Mouse (Mus musculus) heart, adult 2 months (tissue): Measurements from ENCODE around the gene Nes. TPM values are rescaled to one million over a fixed set of nuclear protein-coding genes. Genes with fewer than 3 reads are reported as not detected.

Experiments used
- DNase-seq, 2 experiments: peaks; one replicate each; pipeline ENCODE4 v3.0.0; 2021
- H3K27ac ChIP-seq: fragments of 200-600 bp; 2 replicates; pipeline ENCODE4 v1.8.1; 2022
- H3K27me3 ChIP-seq: fragments of 200-500 bp; 2 replicates; pipeline ENCODE4 v1.6.1; 2012; ENCODE audit warnings: mild to moderate bottlenecking, low read length, inconsistent platforms, mixed read lengths; ENCODE audit not compliant: control insufficient read depth, insufficient read depth
- H3K36me3 ChIP-seq: fragments of 200-500 bp; 2 replicates; pipeline ENCODE4 v1.6.1; 2012; ENCODE audit warnings: low read length, inconsistent platforms; ENCODE audit not compliant: control insufficient read depth, insufficient read depth
- H3K4me1 ChIP-seq: fragments of 200-500 bp; 2 replicates; pipeline ENCODE4 v1.6.1; 2011; ENCODE audit warnings: low read length; ENCODE audit not compliant: control insufficient read depth, insufficient read depth
- H3K4me3 ChIP-seq: fragments of 200-600 bp; 2 replicates; pipeline ENCODE4 v1.8.1; 2022
- H3K79me2 ChIP-seq: fragments of 200-500 bp; replicated peaks from 2 replicates; pipeline ENCODE4 v1.6.1; 2012; ENCODE audit warnings: mild to moderate bottlenecking, inconsistent platforms, low read length, moderate library complexity, mixed read lengths; ENCODE audit not compliant: control insufficient read depth, insufficient read depth
- H3K9ac ChIP-seq: fragments of 200-500 bp; 2 replicates; pipeline ENCODE4 v1.6.1; 2012; ENCODE audit warnings: low read depth, mild to moderate bottlenecking, control low read depth, inconsistent platforms, low read length, mixed read lengths
- CTCF ChIP-seq: fragments of 200-600 bp; IDR thresholded peaks from 2 replicates; pipeline ENCODE4 v1.8.1; 2022; ENCODE audit warnings: antibody characterized with exemption, mild to moderate bottlenecking, moderate library complexity
- EP300 ChIP-seq: fragments of 200-500 bp; IDR thresholded peaks from 2 replicates; pipeline ENCODE4 v1.6.1; 2011; ENCODE audit warnings: low read depth, low read length, control low read depth; ENCODE audit not compliant: insufficient read depth
- POLR2A ChIP-seq: fragments of 200-500 bp; IDR thresholded peaks from 2 replicates; pipeline ENCODE4 v1.6.1; 2011; ENCODE audit warnings: mild to moderate bottlenecking, low read depth, low read length, control low read depth; ENCODE audit not compliant: insufficient read depth
- WGBS: fragments of 180-500 bp; shearing (Covaris S2); methylation state at CpG from one replicate; pipeline ENCODE4 v1.1.7; 2018; 5-methylcytosine and 5-hydroxymethylcytosine counted together
- intact Hi-C: fragments of 180-260 bp; cut with DNase I; formaldehyde crosslinking; loops from one replicate; pipeline ENCODE4 v1.15.1; 2025
- long read RNA-seq: library from polyadenylated mRNA; stranded (forward); transcript quantifications from one replicate; pipeline ENCODE4 v2.0.0, GENCODE M21; 2021
- polyA plus RNA-seq: library from polyadenylated mRNA; depleted of rRNA; stranded (reverse); fragments of >200 nt; gene quantifications from 2 replicates; pipeline ENCODE4 v1.2.3, GENCODE M21; 2012; rRNA removed
- total RNA-seq, 2 experiments: library from RNA; stranded (reverse); gene quantifications; 2 replicates each; pipeline ENCODE4 v1.2.3; 2021

Nes gene
- total RNA-seq (10 to 100 TPM; 14.7 to 22.8 TPM), polyA plus RNA-seq (6.2 and 10.0 TPM in 2 replicates)
- long read RNA-seq, full-length matches to known transcripts, result 3 of 7 reads
- long read RNA-seq, partial matches to known transcripts, result 0 of 7 reads
- long read RNA-seq, other reads (novel, unspliced or antisense), result 4 of 7 reads

DNA sequence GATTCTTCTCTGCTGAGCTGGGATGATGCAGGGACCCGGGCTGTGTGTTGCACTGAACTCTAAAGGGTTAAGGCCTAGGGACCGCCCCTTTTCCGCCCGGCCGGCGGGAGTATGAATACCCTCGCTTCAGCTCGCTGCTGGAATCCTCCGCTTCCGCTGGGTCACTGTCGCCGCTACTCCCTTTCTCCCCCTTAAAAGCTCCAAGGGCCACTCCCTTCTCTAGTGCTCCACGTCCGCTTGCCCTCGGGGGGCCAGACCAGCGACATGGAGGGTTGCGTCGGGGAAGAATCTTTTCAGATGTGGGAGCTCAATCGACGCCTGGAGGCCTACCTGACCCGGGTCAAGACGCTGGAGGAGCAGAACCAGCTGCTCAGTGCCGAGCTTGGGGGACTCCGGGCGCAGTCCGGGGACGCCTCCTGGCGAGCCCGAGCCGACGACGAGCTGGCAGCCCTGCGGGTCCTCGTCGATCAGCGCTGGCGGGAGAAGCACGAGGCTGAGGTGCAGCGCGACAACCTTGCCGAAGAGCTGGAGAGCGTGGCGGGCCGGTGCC, at the start of gene Nes:
Gene Nes (plus strand): TSS at position 140 of the 550 bp plus-strand sequence.
- TF ChIP-seq POLR2A (peak; percentile 93), EP300 (peak; percentile 42; the same call in 1 of the 2 replicates), CTCF (no peak)
- Histone ChIP-seq H3K4me1 (peaks cover 7% of the 10 kb centered on the region), H3K27ac (peak within 1 kb of the TSS; percentile 83), H3K9ac (peak within 1 kb of the TSS; percentile 72), H3K4me3 (peak within 1 kb of the TSS; percentile 74), H3K27me3 (no peaks in the 10 kb centered on the region), H3K79me2 (no peaks in the 10 kb centered on the region), H3K36me3 (no peaks in the 10 kb centered on the region)
- intact Hi-C loops, result loop anchor here (1.0 to 10.0 kb wide), 3 partner anchors 16 to 206 kb away; no protein-coding TSS in a partner anchor
- WGBS, result under 1% methylated on average over 44 of the region's 44 CpGs
- peak; percentile 83 to 84 for DNase-seq

DNA sequence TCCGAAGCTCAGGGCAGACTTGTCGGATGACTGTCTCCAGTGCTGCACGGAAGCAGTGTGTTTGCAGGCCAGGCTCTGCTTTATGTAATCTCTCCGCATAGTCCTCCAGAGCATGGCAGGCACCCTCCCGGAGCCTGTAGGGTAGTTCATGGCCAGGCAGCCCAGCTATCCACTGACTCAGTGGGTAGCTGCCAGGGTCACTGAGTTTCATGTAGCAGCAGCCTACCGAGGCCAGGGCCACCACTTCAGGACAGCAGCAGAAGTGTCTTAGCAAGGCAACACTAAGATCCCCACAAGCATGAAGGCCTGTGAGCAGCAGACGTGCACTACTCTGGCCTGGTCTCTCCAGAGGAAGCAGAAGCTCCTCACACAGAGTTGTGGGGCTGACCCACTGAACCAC, 45.9 kb upstream of the Nes start:
- TF ChIP-seq POLR2A, result no peak
- no peak for TF ChIP-seq EP300
- TF ChIP-seq CTCF, result no peak
- 77% methylated on average over 7 of the region's 7 CpGs for WGBS
- Histone ChIP-seq H3K4me1 (no peaks in the 10 kb centered on the region), H3K36me3 (0 out of 2 replicates have a peak, but pooled peaks cover 2% of the 10 kb centered on the region), H3K4me3 (no peak overlapping the region), H3K9ac (no peak overlapping the region), H3K27me3 (no peaks in the 10 kb centered on the region), H3K27ac (no peak overlapping the region), H3K79me2 (peaks cover 1% of the 10 kb centered on the region; the same call in 1 of the 2 replicates)
- intact Hi-C loops, result no loop called here
- no peak for DNase-seq

GRCm38 (mm10) chr3:87927452-87927851, 43.4 kb upstream of the Nes start:
- intact Hi-C loops, result no loop called here
- 95% methylated on average over 5 of the region's 5 CpGs for WGBS
- no peaks in the 10 kb centered on the region for H3K27me3 ChIP-seq

GRCm38 (mm10) chr3:87929341-87930077, 41.4 kb upstream of the Nes start:
- Histone ChIP-seq H3K9ac (peak overlapping the region; percentile 79), H3K36me3 (peaks cover 3% of the 10 kb centered on the region), H3K4me1 (peaks cover 2% of the 10 kb centered on the region; the same call in 1 of the 2 replicates), H3K79me2 (peaks cover 1% of the 10 kb centered on the region; the same call in 1 of the 2 replicates), H3K27ac (peak overlapping the region; percentile 87), H3K27me3 (no peaks in the 10 kb centered on the region), H3K4me3 (peak overlapping the region; percentile 60)
- intact Hi-C loops, result loop anchor here (1.0 kb wide), 1 partner anchor 43 kb away; no protein-coding TSS in a partner anchor
- 3% methylated on average over 26 of the region's 26 CpGs for WGBS
- no peak for DNase-seq
- TF ChIP-seq POLR2A, result no peak
- no peak for TF ChIP-seq EP300
- TF ChIP-seq CTCF, result no peak

More at GRCm38 (mm10) chr3:87927452-87927851, 43.4 kb upstream of the Nes start:
- Histone ChIP-seq H3K79me2 (peaks cover 1% of the 10 kb centered on the region; the same call in 1 of the 2 replicates), H3K36me3 (peaks cover 3% of the 10 kb centered on the region; the same call in 1 of the 2 replicates), H3K27ac (no peak overlapping the region), H3K9ac (no peak overlapping the region), H3K4me3 (no peak overlapping the region), H3K4me1 (peaks cover 2% of the 10 kb centered on the region; the same call in 1 of the 2 replicates)
- no peak for TF ChIP-seq POLR2A
- no peak for TF ChIP-seq CTCF
- no peak for TF ChIP-seq EP300
- DNase-seq, result no peak

- Histone ChIP-seq H3K79me2 (peaks cover 1% of the 10 kb centered on the region; the same call in 1 of the 2 replicates), H3K27ac (peak within 1 kb of the TSS; percentile 87), H3K4me1 (peaks cover 2% of the 10 kb centered on the region; the same call in 1 of the 2 replicates), H3K4me3 (peak within 1 kb of the TSS; percentile 60), H3K36me3 (peaks cover 3% of the 10 kb centered on the region), H3K27me3 (no peaks in the 10 kb centered on the region), H3K9ac (peak within 1 kb of the TSS; percentile 79)
- under 1% methylated on average over 67 of the region's 78 CpGs for WGBS
- peak; percentile 97 to 98 for DNase-seq
- peak; percentile 90 for TF ChIP-seq POLR2A
- peak; percentile 77 for TF ChIP-seq CTCF
- peak; percentile 85 for TF ChIP-seq EP300
- intact Hi-C loops, result loop anchor here (1.0 kb wide), 1 partner anchor 44 kb away; no protein-coding TSS in a partner anchor
Observed at GRCm38 (mm10) chr3:87930078-87930795, 40.6 kb upstream of the Nes start, which contains the start of the genes Isg20l2 and Rrnad1. Gene Isg20l2, plus strand, starts transcription at chr3:87930314. Gene Rrnad1, minus strand, starts transcription at chr3:87930717.
